Mouse (Mus musculus) heart, postnatal 14 days (tissue): ENCODE data around the gene Ccdc85b. TPM values are rescaled to one million over a fixed set of nuclear protein-coding genes. Genes with fewer than 3 reads are reported as not detected.

ENCODE experiments used
- DNase-seq, 2 experiments: peaks; one replicate each; pipeline ENCODE4 v3.0.0; 2021 to 2022
- intact Hi-C: fragments of 180-260 bp; cut with DNase I; formaldehyde crosslinking; loops from one replicate; pipeline ENCODE4 v1.15.1; 2025
- total RNA-seq, 2 experiments: library from RNA; stranded (reverse); gene quantifications; 2 replicates each; pipeline ENCODE4 v1.2.3; 2021

Gene Ccdc85b
- total RNA-seq, 2 experiments from 2014 or later, result 10.0 to 11.2 TPM

DNA sequence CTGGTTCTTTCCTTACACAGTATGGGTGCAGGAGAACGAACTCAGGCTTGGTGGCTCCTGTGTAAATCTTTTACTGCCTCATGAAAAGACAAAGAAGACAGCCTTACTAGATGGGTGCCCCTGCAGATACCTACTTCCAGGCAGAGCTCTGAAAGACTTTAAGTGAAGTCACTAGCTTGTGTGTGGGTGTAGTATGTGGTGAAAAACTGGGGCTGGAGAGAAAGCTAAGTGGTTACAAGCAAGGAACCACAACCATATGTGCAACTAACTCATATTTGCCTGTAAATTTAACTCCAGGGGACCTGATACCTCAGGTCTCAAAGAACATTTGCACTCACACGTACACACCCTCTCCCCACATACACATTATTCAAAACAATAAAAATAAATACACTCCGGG lies 2.2 kb upstream of the Ccdc85b start:
- DNase-seq, result no peak
- intact Hi-C loops, result no loop called here

DNA sequence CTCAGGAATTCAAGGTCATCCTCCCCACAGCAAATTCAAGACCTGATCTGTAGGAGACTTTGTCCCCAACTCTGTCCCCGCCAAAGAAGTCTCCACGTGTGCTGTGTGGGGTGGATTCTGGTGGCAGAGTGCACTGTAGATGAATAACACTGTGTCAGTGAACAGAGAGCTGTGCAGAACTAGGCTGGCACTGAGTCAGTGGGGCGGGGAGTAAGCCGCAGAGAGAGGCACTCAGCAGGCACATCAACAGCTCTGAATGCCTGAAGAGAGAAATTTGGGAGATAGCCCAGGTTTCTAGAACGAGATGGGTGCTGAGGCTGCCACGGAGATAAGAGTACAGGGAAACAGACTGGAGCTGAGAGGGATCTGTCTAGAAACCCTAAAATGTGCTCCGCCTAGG lies 1.3 kb upstream of the Ccdc85b start:
- intact Hi-C loops, result no loop called here
- DNase-seq, result peak in 1 of 2 experiments; percentile 32

DNA sequence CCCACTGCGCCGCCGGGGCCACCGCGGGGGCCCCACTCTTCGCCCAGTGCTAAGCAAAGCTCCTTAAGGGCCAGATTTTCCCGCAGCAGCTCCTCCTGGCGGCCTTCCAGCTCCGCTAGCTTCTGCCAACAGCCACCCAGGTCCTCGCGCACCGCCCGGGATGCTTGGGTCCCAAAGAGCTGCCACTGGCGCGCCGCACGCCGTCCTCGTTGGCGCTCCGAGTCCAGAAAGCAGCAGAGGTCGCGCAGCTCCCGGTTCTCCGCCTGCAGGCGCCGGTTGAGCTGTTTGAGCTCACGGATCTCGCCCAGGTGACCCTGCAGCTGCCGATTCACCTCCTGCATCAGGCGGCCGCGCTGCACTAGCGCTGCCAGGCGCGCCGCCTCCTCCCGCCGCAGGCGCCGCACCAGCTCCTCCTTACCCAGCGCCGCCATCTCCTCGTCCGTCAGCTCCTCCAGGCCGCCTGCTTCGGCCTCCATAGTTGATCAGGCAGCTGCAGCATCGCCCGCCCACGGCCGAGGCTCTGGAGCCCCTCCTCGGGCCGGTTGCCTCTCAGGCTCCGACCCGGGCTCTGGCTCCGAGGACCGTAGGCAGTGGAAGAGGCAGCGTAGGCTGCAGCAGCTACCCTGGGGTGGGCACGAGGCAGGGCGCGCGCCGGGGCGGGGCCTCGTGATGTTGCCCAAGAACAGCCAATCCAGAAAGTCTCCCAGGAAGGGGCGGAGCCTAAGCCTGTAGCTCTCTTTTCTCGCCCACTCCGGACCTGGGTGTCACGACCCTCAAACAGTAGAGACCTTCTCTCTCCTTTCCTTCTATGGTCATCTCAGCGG lies 560 bp downstream of the Ccdc85b start:
- intact Hi-C loops, result no loop called here
- DNase-seq, result peak; percentile 96

DNA sequence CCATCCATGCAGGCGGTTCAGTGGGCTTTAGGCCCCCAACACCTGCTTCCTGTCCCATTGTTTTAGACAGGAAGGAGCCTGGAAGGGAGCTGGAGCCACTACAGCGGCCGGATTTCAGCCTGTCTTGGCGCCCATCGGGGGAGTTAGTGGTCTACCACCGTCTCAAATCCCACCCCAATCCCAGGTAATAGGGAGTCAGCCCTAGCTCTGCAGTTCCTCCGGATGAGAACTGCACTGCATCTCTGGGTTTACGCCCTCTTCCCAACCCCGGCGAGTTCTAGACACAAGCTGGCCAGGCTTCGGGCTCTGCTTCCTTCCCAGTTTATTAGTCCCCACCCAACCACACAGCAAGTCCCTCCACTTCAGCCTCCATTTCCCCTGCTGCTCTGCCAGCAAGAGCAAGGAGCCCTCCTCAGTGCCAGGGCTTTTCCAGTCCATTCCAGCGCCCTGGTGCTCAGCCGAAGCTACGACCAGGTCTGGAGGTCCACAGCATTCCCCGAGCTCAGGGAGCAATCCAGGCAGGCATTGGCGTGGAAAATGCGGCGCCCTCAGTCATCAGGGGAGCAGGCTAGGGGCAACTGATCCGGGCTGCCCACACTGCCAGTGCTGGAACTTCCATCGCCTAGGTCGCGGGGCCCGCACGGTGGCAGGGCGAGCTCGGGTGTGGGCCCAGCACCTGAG lies 1.3 kb downstream of the Ccdc85b start:
- peak; percentile 51 to 54 for DNase-seq
- intact Hi-C loops, result no loop called here

DNA sequence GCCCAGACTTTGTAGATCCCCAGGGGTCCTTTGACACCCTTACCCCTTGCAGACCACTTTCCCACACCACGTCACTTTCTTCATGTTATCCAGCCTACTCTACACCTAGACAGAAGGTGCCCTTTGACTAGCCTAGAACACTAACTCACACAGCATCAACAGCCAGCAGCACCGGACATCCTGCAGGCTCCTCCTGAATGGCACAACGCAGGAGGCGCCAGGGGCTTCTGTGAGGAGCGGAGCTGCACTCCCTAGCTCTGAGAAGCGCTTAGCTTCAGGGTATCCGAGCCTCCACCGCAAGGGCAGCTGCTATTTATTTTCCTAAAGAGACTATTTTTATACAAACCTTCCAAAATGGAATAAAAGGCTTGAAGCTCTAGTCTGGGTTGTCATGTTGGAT lies 2.1 kb downstream of the Ccdc85b start:
- intact Hi-C loops, result no loop called here
- DNase-seq, result no peak

DNA sequence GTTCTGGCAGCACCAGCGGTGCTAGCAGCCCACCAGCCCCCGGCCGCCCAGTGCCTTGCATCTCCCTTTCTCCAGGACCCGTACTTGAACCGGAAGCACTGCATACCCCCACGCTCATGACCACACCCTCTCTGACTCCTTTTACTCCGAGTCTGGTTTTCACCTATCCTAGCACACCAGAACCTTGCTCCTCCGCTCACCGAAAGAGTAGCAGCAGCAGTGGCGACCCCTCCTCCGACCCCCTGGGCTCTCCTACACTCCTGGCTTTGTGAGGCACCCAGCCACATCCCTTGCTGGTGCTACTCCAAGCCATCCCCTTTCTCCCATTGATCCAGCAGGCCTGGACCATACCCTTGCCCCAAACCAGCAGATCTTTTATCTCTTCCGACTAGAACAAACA lies 2.7 kb downstream of the Ccdc85b start:
- no peak for DNase-seq
- intact Hi-C loops, result no loop called here

DNA sequence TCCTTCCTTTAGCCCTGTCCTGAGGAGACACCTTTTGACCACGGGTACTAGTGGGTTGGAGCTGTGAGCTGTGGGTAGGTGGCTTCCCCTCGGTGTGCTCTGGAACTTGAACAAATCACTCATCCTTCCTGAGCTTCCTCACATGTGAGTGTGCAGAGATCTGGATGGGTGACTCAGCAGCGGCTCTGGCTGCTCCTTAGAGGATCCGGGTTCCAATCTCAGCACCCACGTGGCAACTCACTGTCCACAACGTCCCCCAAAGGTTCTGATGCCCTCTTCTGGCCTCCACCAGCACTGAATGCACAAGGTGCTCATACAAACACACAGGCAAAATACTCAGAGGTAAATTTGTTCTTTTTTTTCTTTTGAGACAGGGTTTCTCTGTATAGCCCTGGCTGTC lies 5.9 kb downstream of the Ccdc85b start:
- no peak for DNase-seq
- intact Hi-C loops, result no loop called here

DNA sequence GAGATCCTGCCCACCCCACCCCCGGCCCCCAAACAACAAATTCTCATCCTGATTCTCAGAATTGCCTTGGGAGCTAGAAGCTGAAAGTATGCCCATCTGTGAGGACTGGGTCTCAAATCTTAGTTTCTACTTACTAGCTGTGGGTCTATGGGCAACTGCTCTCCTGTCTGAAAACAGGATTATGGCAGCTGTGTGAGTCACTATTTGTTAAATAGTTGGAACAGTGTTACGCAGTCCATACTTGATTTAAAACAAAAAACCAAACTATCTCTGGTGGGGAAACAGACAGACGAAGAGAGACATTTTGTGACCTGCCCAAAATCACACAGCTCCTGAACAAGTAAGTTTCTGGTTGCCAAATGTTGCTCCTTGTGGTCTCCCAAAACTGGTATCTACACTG lies 8.0 kb downstream of the Ccdc85b start:
- DNase-seq, result no peak
- intact Hi-C loops, result no loop called here

DNA sequence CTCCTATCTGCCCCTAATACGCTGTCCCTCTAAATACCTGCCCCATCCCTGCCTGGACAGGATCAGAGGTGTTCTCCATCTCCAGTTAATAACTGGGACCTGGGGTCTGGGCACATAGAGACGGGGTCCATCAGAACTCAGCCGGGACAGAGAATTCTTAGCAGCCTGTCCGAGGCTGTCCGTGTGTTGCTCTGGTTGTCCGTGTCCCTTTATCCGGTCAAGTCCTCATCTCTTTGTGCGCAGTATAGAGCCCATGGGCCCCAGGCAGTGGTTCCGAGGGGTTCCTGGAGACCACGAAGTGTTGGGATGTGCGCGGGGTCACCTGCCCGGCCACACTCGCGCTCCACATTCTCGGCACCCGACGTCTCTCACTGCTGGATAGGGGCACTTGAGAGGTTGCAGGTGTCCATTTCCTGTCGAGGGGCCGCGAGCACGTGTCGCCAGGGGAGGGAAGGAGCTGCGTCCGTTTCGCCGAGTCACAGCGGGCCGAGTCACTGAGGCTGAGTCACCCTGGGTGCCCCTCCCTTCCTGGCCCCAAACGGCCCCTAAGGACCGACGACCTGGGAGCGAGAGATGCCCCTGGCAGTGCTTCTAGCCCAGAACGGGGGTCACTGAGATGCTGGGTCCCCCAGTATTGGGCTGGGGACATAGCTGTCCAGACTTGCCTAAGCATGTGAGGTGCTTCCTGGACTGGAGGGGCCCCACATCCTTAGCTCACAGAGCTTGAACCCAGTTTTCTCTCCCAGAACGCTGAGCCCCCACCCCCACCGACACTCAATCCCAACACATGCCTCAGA lies 9.1 kb downstream of the Ccdc85b start:
- peak in 1 of 2 experiments; percentile 31 for DNase-seq
- intact Hi-C loops, result no loop called here

DNA sequence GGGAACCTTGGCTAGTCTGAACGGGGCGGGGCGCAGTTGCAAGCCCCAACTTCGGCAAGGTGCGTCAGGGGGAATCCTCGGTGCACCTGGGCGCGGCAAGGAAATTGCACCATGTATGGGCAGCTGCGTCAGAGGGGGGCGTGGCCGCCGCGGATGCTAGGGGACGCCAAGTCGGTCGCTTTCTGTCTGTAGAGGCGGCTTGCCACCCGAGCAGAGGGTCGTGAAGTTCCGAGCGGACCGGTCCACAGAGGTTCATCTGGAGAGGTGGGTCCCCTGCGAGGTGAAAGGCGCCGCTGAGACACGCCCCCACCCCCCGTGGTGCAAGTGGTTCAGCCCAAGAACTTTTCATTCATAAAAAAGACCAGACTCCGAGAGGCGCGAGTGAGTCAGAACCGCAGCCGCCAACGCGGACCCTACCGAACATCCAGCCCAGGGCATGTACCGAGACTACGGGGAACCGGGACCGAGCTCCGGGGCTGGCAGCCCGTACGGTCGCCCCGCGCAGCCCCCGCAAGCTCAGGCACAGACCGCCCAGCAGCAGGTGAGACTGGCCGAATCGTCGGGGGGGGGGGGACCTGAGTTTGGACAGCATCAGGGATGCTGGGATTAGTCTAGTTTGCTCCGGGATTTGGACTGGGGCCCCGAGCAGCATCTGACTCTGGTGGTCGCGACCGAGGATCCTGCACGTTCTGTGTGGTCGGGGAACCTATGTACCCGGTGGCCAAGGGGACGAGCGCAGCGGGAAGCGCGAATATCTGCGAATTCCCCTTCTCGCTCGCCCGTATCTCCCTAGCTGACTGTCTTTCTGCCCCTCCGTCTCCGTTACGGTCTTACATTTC lies 10.0 kb downstream of the Ccdc85b start, which contains the start of gene Fosl1:
Gene Fosl1 (plus strand): TSS at position 33 of the 839 bp plus-strand sequence.
- peak; percentile 62 to 77 for DNase-seq
- intact Hi-C loops, result no loop called here

DNA sequence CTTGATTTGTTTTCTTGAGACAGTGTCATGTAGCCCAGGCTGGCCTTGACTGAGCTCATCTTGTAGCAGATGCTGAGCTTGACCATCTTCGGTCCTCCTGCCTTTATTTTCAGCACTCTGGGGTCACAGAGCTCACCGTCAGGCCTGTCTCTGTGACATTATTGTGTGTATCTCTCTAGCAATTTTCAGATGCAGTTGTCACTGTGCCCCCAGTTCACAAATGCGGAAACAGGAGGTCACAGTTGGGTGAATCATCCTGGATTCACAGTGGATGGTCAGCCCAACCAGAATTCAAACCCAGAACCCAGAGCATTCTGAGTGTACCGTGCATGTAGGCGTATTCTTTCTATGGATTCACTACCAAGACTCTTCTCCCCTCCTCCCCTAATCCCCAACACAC lies 11.9 kb downstream of the Ccdc85b start:
- no peak for DNase-seq
- intact Hi-C loops, result no loop called here

DNA sequence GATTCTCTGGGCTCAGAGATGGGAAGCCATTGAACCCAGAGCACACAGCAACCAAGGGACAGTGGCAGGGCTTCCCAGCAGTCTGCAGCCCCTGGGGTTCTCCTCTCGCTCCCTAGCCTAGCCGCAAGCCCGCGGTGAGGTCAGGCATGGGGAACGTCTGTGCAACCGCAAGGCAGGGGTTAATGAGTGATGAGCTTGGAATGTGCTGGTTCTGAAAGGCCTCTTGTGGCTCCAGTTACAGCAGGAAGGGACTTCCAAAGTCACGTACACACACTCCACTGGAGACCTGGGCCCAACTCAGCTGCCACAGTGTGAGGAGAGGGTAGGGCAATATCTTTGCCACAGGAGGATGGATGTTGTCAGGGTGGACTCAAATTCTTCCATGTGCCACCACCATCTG lies 12.7 kb downstream of the Ccdc85b start:
- no peak for DNase-seq
- intact Hi-C loops, result no loop called here

DNA sequence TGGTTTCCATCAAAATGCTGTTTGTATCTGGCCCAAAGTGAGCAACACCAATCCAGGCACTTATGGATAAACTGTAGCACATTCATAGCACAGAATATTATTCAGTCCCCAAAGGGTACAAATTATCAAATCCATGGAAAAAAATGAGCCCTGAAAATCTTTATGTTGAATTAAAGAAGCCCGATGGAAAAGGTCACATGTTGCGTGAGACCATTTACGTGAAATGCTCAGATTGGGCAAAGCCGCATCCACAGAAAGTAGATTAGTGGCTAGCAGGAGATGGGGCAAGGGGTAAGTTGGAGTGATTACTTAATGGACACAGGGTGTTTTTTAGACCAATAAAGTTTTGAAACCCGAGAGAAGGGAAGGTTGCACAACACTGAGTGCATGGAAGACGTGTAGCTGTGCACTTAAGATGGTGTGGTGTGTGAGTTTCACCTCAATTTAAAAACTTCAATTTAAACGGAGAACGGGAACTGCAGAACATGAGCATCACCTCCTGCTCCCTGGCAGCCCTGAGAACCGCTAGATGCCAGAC lies 13.3 kb downstream of the Ccdc85b start:
- intact Hi-C loops, result no loop called here

DNA sequence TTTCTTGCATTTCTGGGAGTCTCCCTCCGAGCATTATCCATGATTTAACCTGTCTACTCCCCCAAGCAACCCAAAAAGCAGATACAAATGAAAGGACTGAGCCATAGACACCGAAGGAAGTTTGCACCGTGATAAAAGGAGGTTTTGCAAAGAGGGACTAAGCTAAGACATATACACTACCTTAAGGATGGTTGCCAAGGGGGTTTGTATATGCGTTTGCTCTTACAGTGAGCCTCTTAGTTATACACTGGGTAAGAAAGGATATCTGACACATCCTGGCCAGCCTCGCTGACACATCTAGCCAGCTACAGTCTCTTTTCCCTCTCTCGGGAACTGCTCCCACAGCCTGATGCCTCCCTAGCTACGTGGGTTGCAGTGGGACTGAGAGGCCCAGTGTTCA lies 23.7 kb downstream of the Ccdc85b start:
- intact Hi-C loops, result loop anchor here (2.0 kb wide), 1 partner anchor 53 kb away; no protein-coding TSS in a partner anchor
- no peak for DNase-seq

More for the DNA sequence above, 13.3 kb downstream of the Ccdc85b start:
- DNase-seq, result no peak

DNA sequence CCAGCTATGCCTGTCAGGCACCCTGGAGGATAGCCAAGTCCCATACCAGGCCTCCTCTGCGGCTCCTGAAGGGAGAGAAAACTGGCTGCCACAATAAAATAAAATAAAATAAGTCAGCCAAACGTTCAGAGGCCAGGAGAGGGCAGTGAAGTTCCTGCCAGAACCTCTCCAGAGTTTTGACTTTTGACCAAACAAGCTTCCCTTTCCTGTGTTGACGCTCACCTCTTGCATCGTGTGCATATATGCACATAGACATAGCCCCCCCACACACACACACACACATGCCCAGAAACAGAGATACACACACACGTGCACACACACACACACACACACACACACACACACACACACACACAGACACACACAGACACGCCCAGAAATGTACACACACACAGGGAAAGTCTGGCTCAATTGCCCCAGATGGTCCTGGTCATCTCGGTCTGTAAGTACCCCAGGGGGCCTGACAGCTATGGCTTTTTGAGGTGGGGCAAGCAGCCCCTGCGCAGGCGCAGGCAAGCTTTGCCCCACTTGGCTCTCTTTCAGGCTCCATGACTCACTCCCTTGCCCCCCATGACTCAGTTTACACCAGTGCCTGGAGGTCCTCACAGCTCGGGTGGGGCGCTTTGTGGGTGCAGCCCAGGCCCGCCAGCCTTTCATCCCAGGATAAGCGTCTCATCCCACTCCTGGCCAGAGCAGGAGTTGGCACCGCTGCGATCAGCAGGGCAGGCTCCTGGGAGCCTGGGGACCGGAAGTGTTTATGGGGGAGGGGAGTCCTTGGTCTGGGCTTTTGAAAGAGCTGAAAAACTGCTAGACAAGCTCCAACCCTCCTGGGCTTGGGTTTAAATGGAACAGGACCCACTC lies 24.5 kb downstream of the Ccdc85b start:
- intact Hi-C loops, result no loop called here

DNA sequence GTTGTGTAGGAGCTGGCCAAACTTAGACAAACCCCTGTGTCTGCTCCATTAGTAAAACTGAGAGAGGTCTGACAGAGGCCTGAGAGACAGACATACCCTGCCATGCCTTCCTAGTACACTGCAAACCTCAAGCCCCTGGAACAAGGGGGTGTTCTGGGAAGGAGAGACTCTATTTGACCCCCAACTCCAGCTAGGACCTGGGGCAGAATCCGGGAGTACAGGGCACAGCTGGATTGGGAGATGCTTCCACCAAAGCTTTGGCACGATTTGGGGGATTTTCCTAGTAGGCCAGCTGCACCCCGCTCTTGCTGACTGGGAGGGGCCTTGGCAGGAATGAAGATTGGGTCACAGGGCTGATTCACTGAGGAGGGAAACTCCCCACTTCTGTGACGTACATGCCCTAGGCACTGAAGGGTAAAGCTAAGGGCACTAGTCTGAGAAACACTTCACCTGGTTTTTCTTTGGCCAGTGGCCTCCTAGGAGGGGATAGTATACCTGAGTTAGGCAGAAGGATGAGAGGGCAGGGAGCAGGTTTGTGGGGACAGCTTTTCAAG lies 25.7 kb downstream of the Ccdc85b start:
- no peak for DNase-seq
- intact Hi-C loops, result no loop called here

More for the DNA sequence above, 24.5 kb downstream of the Ccdc85b start:
- peak; percentile 52 to 71 for DNase-seq

DNA sequence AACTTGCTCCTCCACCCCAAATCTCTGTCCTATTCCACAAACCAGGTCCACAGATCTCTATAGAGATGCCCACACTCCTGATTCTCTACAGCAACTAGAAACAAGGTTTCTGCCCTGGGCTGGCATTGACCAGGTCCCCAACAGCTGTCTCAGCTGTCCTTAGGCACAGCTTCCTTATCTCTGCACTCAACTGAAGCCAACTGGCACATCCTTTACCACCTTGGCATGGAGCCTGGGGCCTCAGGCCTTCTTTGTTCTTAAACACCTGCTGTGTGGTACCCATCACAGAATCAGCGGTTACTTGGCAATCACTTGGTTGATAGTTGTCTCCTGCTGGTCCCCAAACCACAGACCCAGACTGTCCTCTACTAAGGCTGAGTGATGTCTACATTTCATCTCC lies 27.3 kb downstream of the Ccdc85b start:
- no peak for DNase-seq
- intact Hi-C loops, result no loop called here

DNA sequence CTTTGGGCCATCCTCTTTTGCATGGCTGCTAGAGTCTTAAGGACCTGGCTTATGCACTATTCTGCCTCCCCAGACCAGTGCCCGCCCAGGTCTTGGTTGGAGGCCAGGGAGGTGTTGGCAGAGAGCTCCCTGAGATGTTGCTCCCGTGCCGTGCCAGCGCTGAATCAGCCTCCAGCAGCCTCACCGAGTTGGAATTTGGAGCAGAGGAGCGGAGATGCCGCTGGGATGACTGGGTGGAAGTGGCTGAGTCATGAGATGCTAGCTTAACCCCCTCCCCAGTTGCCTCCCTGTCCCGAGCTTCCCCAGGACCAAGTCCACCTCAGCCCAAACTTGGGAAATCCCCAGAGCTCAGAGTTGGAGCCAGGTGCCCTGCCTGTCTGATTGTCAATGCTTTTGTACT lies 27.9 kb downstream of the Ccdc85b start:
- intact Hi-C loops, result loop anchor here (2.0 kb wide), 1 partner anchor 63 kb away; the partner anchor contains the start of genes Banf1 and Eif1ad
- peak; percentile 58 to 69 for DNase-seq
